Mouse (Mus musculus): ENCODE measurements at regions not wholly inside any gene's neighbourhood (a gene's known extent, or its start where the extent isn't known, plus 50 kb on each side); places are given as distances from the start of the nearest gene placed in this dataset.

DNA sequence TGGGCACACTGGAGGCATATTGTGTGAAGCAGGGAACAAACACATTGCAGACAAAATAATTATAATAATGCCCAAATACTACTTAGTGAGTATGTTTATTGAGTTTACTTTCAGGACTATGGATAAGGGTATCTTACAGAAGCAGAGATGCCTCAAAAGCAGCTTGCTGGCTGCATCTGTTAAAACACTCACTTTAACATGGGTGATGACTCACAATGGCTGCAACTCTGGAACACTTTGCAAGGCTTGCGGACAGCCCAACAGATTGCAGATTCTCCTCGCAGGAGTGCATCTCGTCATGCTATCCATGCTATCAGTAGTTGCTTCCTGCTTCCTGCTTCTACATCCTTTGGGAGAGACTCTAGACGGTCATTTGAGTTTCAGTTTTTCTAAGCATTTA lies 373.2 kb upstream of the Arpp21 start:
- H3K4me1 ChIP-seq: no peaks in the 10 kb centered on the region
- no peak overlapping the region for H3K4me2 ChIP-seq
- ATAC-seq (replicated peaks): no peak
- no peaks in the 10 kb centered on the region for H3K9me3 ChIP-seq
- H3K36me3 ChIP-seq (replicated peaks): no peaks in the 10 kb centered on the region
- H3K9ac ChIP-seq: no peak overlapping the region
- no peak overlapping the region for H3K27ac ChIP-seq
- WGBS: 92% methylated on average over 4 of the region's 4 CpGs
- H3K27me3 ChIP-seq (replicated peaks): no peaks in the 10 kb centered on the region
- no peak overlapping the region for H3K4me3 ChIP-seq

DNA sequence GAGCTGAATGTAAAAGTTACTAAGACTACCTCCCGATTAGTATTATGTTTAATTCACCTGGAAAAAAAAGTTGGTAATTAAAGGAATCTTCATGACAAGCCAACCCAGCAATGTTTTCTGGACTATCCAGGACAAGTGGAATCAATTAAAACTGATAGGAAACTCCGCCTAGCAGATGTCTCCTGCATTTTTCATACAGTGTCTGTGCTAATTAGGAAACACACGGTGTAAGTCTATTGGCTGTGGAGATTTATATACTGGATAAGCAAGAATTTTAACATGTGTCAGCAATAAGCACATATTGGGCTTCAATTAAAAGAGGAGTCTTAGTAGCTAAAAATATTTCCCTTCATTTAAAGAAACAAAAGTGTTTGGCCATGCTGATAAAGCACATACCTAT lies 371.5 kb upstream of the Arpp21 start:
- WGBS: 82% methylated on average over 3 of the region's 3 CpGs
- Histone ChIP-seq H3K9me3 (no peaks in the 10 kb centered on the region), H3K36me3 (replicated peaks) (no peaks in the 10 kb centered on the region), H3K9ac (no peak overlapping the region), H3K4me3 (no peak overlapping the region), H3K27me3 (replicated peaks) (no peaks in the 10 kb centered on the region), H3K4me1 (no peaks in the 10 kb centered on the region), H3K4me2 (no peak overlapping the region), H3K27ac (no peak overlapping the region)
- no peak for ATAC-seq (replicated peaks)

DNA sequence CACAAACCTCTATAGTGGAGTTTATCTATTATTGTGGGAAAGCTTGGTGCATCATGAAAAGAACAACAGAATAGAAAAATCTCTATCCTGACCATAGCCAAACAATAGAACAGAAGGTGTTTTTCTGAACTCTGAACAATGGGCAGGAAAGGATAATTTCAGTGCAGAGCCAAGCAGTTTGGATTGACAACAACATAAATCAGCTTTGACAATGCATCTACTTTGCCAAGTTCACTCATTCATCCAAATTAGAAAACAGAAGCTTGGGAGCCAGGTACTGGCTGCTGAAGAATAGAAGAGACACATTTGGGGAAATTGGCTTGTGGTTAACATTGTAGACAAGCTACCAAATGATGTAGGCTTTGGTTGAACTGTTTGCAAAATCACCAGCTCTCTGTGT lies 360.0 kb upstream of the Arpp21 start:
- H3K9ac ChIP-seq: no peak overlapping the region
- no peak overlapping the region for H3K4me3 ChIP-seq
- no peaks in the 10 kb centered on the region for H3K9me3 ChIP-seq
- no peaks in the 10 kb centered on the region for H3K4me1 ChIP-seq
- H3K27ac ChIP-seq: no peak overlapping the region
- H3K36me3 ChIP-seq (replicated peaks): no peaks in the 10 kb centered on the region
- H3K27me3 ChIP-seq (replicated peaks): no peaks in the 10 kb centered on the region
- ATAC-seq (replicated peaks): no peak
- H3K4me2 ChIP-seq: no peak overlapping the region

DNA sequence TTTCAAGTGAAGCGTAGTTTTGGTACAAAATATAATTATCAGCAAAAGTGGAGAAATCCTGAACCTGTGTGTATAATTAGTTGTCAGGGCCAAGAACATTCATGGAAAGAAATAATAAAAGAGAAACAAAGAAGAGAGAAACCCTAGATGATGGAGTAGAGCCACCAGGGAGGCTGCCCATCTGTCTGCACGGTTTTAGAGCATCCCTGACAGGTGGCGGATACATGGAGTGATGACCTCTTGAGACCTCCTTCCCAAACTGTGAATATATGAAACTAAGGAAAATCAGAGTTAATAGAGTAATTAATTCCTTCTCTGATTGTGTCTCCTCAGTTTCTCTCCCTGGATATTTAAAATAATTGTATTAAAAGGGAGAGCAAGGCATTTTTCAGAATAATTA lies 354.5 kb upstream of the Arpp21 start:
- Histone ChIP-seq H3K27me3 (replicated peaks) (no peaks in the 10 kb centered on the region), H3K4me1 (no peaks in the 10 kb centered on the region), H3K9me3 (no peaks in the 10 kb centered on the region), H3K27ac (no peak overlapping the region), H3K4me3 (no peak overlapping the region), H3K4me2 (no peak overlapping the region), H3K9ac (no peak overlapping the region), H3K36me3 (replicated peaks) (no peaks in the 10 kb centered on the region)
- ATAC-seq (replicated peaks): no peak
- 66% methylated on average over 3 of the region's 3 CpGs for WGBS

DNA sequence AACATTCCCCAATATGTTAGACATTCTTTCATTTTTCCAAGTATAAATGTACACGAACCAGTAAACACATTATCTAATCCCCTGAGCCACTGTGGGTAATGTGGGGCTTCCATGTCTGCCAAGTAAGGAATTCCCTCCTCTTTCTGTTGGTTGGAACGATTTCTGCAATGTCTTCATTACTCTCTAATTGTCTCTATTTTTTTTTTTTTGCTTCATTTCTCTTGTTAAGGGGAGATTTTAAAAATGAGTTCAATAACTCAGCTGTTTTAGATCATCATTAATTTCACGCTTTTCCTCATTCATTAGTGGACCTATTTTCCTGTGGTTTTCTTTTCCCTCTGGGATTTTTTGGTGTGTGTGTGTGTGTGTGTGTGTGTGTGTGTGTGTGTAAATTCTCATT lies 337.6 kb upstream of the Arpp21 start:
- Histone ChIP-seq H3K9ac (no peak overlapping the region), H3K9me3 (no peaks in the 10 kb centered on the region), H3K27me3 (replicated peaks) (no peaks in the 10 kb centered on the region), H3K4me2 (no peak overlapping the region), H3K27ac (no peak overlapping the region), H3K36me3 (replicated peaks) (no peaks in the 10 kb centered on the region), H3K4me1 (no peaks in the 10 kb centered on the region), H3K4me3 (no peak overlapping the region)
- WGBS: 51% methylated on average over 3 of the region's 3 CpGs
- ATAC-seq (replicated peaks): no peak

DNA sequence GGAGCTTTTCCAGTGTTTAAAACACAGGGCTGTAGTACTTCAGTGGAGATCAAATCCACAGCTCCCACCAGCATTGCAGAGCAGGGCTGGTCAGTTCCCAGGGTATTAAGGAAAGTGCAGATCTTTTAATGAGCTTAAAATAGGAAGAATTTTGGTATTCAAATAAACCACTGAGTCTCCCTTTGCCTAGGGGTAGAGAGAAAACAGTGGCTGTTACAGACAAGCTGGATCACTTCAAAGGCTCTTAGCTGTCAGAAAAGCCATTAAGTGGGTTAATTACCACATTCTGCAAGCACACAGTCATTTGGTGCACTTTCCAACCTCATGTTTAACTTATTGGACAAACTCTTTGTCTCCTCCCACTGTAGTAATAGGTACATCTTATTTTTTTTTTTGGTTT lies 325.6 kb upstream of the Arpp21 start:
- no peaks in the 10 kb centered on the region for H3K9me3 ChIP-seq
- H3K36me3 ChIP-seq (replicated peaks): no peaks in the 10 kb centered on the region
- no peaks in the 10 kb centered on the region for H3K27me3 ChIP-seq (replicated peaks)
- no peak for ATAC-seq (replicated peaks)
- 0 out of 2 replicates have a peak, but pooled peaks cover 5% of the 10 kb centered on the region for H3K4me1 ChIP-seq
- H3K27ac ChIP-seq: no peak overlapping the region
- H3K9ac ChIP-seq: no peak overlapping the region
- no peak overlapping the region for H3K4me3 ChIP-seq
- H3K4me2 ChIP-seq: no peak overlapping the region

DNA sequence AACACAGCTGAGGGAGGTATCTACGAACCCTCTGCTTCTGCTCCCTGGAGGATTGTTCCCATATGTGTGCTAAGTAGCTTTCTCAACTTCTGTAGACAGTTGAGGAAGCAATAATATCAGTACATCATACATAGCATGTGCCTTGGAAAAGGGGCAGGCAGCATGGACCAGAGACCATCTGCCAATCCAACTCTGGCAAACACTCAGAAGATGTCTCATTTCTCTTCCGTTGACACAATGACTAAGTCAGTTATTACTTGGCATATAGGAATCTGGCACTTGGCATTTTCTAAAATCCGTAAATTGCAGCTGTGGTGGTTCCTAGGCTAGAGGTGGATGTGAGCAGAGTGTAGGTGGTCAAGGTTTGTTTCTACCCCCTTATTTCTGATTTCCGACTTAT lies 324.5 kb upstream of the Arpp21 start:
- no peak for ATAC-seq (replicated peaks)
- no peaks in the 10 kb centered on the region for H3K9me3 ChIP-seq
- 0 out of 2 replicates have a peak, but pooled peaks cover 5% of the 10 kb centered on the region for H3K4me1 ChIP-seq
- no peak overlapping the region for H3K4me2 ChIP-seq
- no peak overlapping the region for H3K9ac ChIP-seq
- H3K27ac ChIP-seq: no peak overlapping the region
- WGBS: 88% methylated on average over 4 of the region's 4 CpGs
- H3K27me3 ChIP-seq (replicated peaks): no peaks in the 10 kb centered on the region
- no peak overlapping the region for H3K4me3 ChIP-seq
- H3K36me3 ChIP-seq (replicated peaks): no peaks in the 10 kb centered on the region

DNA sequence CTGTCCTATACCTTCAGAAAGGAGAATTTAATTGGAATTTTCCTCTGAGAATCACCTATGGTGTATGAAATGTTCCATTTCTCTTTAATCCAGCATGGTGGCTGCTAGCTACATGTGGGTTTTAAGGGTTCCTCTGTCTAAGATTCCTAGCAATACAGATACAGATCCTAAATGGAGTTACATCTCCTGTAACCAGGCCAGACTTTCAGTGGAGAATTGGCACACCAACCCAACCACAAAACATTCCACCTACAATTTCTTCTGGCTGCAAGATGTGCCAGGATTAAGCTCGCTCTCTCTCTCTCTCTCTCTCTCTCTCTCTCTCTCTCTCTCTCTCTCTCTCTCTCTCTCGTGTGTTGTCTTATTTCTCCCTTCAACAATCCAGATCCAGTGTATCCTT lies 302.2 kb upstream of the Arpp21 start:
- WGBS: 79% methylated on average over 2 of the region's 2 CpGs
- no peaks in the 10 kb centered on the region for H3K27me3 ChIP-seq (replicated peaks)
- no peak overlapping the region for H3K4me2 ChIP-seq
- H3K9me3 ChIP-seq: no peaks in the 10 kb centered on the region
- no peak overlapping the region for H3K9ac ChIP-seq
- no peak overlapping the region for H3K27ac ChIP-seq
- no peak overlapping the region for H3K4me3 ChIP-seq
- no peaks in the 10 kb centered on the region for H3K4me1 ChIP-seq
- H3K36me3 ChIP-seq (replicated peaks): no peaks in the 10 kb centered on the region
- no peak for ATAC-seq (replicated peaks)

DNA sequence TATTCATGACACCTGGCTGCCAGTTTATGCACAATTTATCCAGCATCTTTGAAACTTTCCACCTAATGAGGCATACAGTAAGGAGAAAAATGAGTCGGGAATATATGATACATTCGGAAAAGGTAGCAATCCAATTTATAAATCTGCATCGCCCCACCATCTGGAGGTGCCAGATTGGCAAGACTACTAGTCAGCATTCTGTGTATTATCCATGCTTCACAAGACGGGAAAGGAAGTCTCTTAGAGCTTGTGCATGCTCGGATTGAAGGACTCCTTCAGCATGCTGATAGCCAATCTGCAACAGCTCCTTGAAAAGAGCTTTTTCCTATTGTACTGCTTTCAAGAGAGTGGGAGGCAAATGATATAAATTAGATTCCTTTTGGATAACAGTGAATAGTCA lies 289.6 kb upstream of the Arpp21 start:
- Histone ChIP-seq H3K27me3 (replicated peaks) (no peaks in the 10 kb centered on the region), H3K4me2 (no peak overlapping the region), H3K4me3 (no peak overlapping the region), H3K9ac (no peak overlapping the region), H3K9me3 (no peaks in the 10 kb centered on the region), H3K4me1 (no peaks in the 10 kb centered on the region), H3K27ac (no peak overlapping the region), H3K36me3 (replicated peaks) (no peaks in the 10 kb centered on the region)
- WGBS: 63% methylated on average over 5 of the region's 5 CpGs
- ATAC-seq (replicated peaks): no peak

DNA sequence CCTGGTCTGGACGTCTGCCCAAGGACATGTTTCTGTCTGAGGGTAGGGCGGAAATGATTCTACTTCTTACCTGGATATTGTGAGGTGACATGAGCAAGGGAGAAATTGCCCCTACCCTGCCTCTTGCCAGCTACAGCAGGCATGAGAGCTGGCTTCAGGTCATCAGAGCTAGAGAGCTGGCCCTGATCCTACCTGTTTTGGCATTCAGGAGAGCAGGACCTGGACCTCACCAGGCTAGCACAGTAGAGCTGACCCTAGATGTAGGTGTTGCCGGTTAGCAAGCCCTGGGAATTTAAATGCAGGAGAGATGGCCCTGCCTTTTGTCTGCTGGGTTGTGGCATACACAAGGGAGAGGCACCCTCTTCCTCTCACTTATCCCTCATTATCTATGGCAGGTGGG lies 287.5 kb upstream of the Arpp21 start:
- no peaks in the 10 kb centered on the region for H3K27me3 ChIP-seq (replicated peaks)
- H3K4me1 ChIP-seq: no peaks in the 10 kb centered on the region
- H3K9ac ChIP-seq: no peak overlapping the region
- no peak overlapping the region for H3K4me2 ChIP-seq
- no peaks in the 10 kb centered on the region for H3K36me3 ChIP-seq (replicated peaks)
- H3K9me3 ChIP-seq: no peaks in the 10 kb centered on the region
- WGBS: 90% methylated on average over 3 of the region's 3 CpGs
- ATAC-seq (replicated peaks): no peak
- H3K27ac ChIP-seq: no peak overlapping the region
- H3K4me3 ChIP-seq: no peak overlapping the region

DNA sequence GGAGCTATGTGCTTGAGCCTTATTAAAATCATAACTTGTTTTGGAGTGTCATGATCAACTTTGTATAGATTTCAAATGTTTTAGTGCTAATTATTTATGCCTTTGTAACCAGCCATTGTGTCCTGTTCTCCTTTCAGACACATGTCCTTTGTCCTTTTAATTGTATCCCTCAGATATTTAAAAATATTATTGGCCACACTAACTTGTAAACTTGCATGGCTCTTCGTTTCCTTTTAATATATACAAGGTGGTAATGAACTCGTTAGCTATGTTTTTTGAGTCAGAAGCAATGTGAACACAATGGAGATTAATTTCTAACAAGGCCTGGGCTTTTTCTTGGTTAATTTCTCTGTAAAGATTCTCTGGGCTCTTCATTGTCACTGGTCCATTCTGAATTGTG lies 275.0 kb upstream of the Arpp21 start:
- Histone ChIP-seq H3K36me3 (replicated peaks) (no peaks in the 10 kb centered on the region), H3K27ac (no peak overlapping the region), H3K9ac (no peak overlapping the region), H3K4me2 (no peak overlapping the region), H3K9me3 (no peaks in the 10 kb centered on the region), H3K27me3 (replicated peaks) (no peaks in the 10 kb centered on the region), H3K4me3 (no peak overlapping the region), H3K4me1 (no peaks in the 10 kb centered on the region)
- 80% methylated on average over 2 of the region's 2 CpGs for WGBS
- no peak for ATAC-seq (replicated peaks)

DNA sequence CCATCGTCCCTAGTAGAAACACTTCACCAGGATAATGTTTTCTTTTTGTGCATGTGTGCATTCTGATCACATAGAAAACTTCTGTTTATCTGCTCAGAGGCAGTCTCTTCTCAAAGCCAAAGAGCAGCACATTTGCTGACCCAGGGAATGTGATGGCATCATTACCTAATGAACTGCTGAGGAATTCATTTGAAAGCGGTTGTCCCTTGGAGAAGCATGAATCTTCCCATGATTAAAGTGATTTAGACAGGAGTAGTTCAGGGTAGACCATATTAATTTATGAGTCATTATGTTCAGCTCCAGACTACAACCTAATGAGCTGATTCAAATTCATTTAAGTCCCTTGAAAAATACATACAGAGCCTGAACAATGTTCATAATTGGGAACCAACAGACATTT lies 271.1 kb upstream of the Arpp21 start:
- H3K4me2 ChIP-seq: no peak overlapping the region
- 57% methylated on average over 2 of the region's 2 CpGs for WGBS
- H3K9me3 ChIP-seq: no peaks in the 10 kb centered on the region
- H3K27ac ChIP-seq: no peak overlapping the region
- no peaks in the 10 kb centered on the region for H3K4me1 ChIP-seq
- no peak for ATAC-seq (replicated peaks)
- no peak overlapping the region for H3K9ac ChIP-seq
- no peaks in the 10 kb centered on the region for H3K27me3 ChIP-seq (replicated peaks)
- no peaks in the 10 kb centered on the region for H3K36me3 ChIP-seq (replicated peaks)
- H3K4me3 ChIP-seq: no peak overlapping the region

DNA sequence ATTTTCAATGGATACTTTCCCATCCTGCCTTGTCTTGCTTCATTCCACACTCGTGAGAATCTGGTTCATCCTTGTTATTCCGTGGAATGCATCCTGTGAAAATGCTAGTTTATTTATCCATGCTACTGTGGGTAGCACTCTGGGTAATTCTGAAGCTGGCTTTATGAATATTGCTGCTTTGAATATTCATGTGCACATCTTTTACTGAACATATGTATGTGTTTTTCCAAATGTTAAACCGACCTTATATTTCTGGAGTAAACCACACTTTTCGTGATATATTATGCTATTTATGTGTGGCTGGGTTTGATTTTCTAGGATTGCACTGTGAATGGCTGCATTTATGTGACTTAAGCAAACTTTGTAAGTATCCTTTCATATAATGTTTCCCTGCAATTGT lies 262.9 kb upstream of the Arpp21 start:
- no peaks in the 10 kb centered on the region for H3K4me1 ChIP-seq
- no peaks in the 10 kb centered on the region for H3K36me3 ChIP-seq (replicated peaks)
- no peak overlapping the region for H3K4me2 ChIP-seq
- no peak overlapping the region for H3K4me3 ChIP-seq
- no peak overlapping the region for H3K27ac ChIP-seq
- no peaks in the 10 kb centered on the region for H3K27me3 ChIP-seq (replicated peaks)
- ATAC-seq (replicated peaks): no peak
- H3K9ac ChIP-seq: no peak overlapping the region
- no peaks in the 10 kb centered on the region for H3K9me3 ChIP-seq
- WGBS: 80% methylated on average over 4 of the region's 4 CpGs

DNA sequence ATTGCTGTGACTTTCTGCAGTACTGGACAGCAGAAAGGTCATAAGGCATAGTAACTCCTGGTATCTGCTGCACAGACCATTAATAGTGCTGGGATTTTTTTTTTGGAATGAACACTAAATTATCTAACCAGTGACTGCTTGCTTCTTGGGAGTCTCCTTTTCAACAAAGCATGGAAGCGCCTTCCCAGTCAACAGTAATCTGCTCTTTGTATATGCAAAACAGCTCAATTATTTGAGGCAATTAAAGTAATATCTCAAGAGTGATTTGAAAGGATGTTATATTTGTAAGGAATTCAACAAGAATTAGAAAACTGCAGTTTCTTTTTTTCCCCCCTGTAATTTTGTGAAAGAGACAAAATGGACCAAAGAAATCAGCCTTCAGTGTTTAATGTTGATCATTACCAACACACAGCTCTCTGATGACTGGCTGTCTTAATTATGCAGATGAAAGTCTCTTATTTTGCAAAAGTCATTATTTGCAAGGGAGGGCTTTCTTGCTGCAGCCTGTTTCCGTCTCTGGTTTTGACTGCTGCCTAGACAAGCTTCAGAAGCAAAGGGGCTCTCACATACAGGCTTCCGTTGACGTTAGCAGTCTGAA lies 260.3 kb upstream of the Arpp21 start:
- no peak for ATAC-seq (replicated peaks)
- no peaks in the 10 kb centered on the region for H3K9me3 ChIP-seq
- no peak overlapping the region for H3K4me2 ChIP-seq
- no peak overlapping the region for H3K4me3 ChIP-seq
- no peaks in the 10 kb centered on the region for H3K36me3 ChIP-seq (replicated peaks)
- H3K27me3 ChIP-seq (replicated peaks): no peaks in the 10 kb centered on the region
- no peaks in the 10 kb centered on the region for H3K4me1 ChIP-seq
- H3K9ac ChIP-seq: no peak overlapping the region
- H3K27ac ChIP-seq: no peak overlapping the region
- 79% methylated on average over 4 of the region's 4 CpGs for WGBS
